In genomic region chr9:99580655-99581054, GRCm38 (mm10) we compare ENCODE assay signal across 9 mouse cellular contexts. TPM values are rescaled to one million over a fixed set of nuclear protein-coding genes. Genes with fewer than 3 reads are reported as not detected.
A peak's percentile ranks its signal among the peaks of the same experiment; 100 is the strongest.
DNase-seq lines count a peak whose midpoint lies in the region.
"Had no signal": no experiment of that assay in that cellular context is flagged by ENCODE, and none has a peak within 500 bp of the region (broad histone marks: within the 10 kb centered on the region; RNA-seq: fewer than 3 reads in every experiment).

No protein-coding gene starts in this region.

- DNase-seq in heart, postnatal 4 days: peak; percentile 40
- no peak for DNase-seq in heart, embryonic 10.5 days (ENCODE audit: low spot score)
- peak; percentile 26 for DNase-seq in urinary bladder, postnatal 14 days (ENCODE audit: low spot score)
- DNase-seq in urinary bladder, adult 18-20 months (ENCODE audit: low spot score in 2 of 2): no peak
- DNase-seq in cerebellum, postnatal 14 days: peak; percentile 63 to 65
- DNase-seq in kidney, postnatal 14 days: peak; percentile 53
- peak; percentile 80 for DNase-seq in retina, embryonic 14.5 days (ENCODE audit: low spot score)
- no peak for DNase-seq in midbrain, embryonic 10.5 days (ENCODE audit: low spot score)

- no peaks in the 10 kb centered on the region for H3K27me3 ChIP-seq in heart, embryonic 10.5 days (ENCODE audit: insufficient read depth, poor library complexity, severe bottlenecking)
- no peaks in the 10 kb centered on the region for H3K27me3 ChIP-seq in midbrain, embryonic 10.5 days (ENCODE audit: low read depth, poor library complexity, severe bottlenecking)
- H3K27me3 ChIP-seq: embryonic facial prominence, embryonic 15.5 days had no signal

- H3K36me3 ChIP-seq in heart, embryonic 10.5 days: peaks cover 53% of the 10 kb centered on the region
- peaks cover 77% of the 10 kb centered on the region for H3K36me3 ChIP-seq in midbrain, embryonic 10.5 days

- no peaks in the 10 kb centered on the region for H3K9me3 ChIP-seq in heart, embryonic 10.5 days
- no peaks in the 10 kb centered on the region for H3K9me3 ChIP-seq in midbrain, embryonic 10.5 days (replicated peaks)
- H3K9me3 ChIP-seq: embryonic facial prominence, embryonic 15.5 days had no signal

- WGBS in heart, embryonic 10.5 days: 53% methylated on average over 2 of the region's 2 CpGs
- WGBS in midbrain, embryonic 10.5 days: 65% methylated on average over 2 of the region's 2 CpGs

- no peak overlapping the region for H3K4me3 ChIP-seq in heart, embryonic 10.5 days
- H3K4me3 ChIP-seq in midbrain, embryonic 10.5 days: no peak overlapping the region
- H3K4me3 ChIP-seq: embryonic facial prominence, embryonic 15.5 days had no signal

- no peak overlapping the region for H3K27ac ChIP-seq in heart, embryonic 10.5 days
- H3K27ac ChIP-seq in midbrain, embryonic 10.5 days (replicated peaks): no peak overlapping the region
- H3K27ac ChIP-seq: embryonic facial prominence, embryonic 15.5 days had no signal

- peaks cover 3% of the 10 kb centered on the region; the same call in 1 of the 2 replicates for H3K4me1 ChIP-seq in heart, embryonic 10.5 days
- peaks cover 16% of the 10 kb centered on the region for H3K4me1 ChIP-seq in midbrain, embryonic 10.5 days

RNA-seq across cellular contexts. Expression of gene Dbr1, which starts 5.1 kb away (rescaled TPM):
- total RNA-seq in heart, postnatal 4 days (2021): 10 to 100 TPM; 10.0 to 10.3 TPM
- 23.2 and 32.9 TPM in 2 replicates for polyA plus RNA-seq in heart, embryonic 10.5 days (2016; fragmentation: Nextera tagmentation; extraction: Ambion mirVana)
- polyA plus RNA-seq in midbrain, embryonic 10.5 days (2016; fragmentation: Nextera tagmentation; extraction: Ambion mirVana): 41.2 and 43.7 TPM in 2 replicates

RNA-seq across cellular contexts. Expression of gene Armc8, which starts 12.0 kb away (rescaled TPM):
- 10 to 100 TPM; 27.4 to 28.2 TPM for total RNA-seq in heart, postnatal 4 days (2021)
- 22.7 and 26.3 TPM in 2 replicates for polyA plus RNA-seq in heart, embryonic 10.5 days (2016; fragmentation: Nextera tagmentation; extraction: Ambion mirVana)
- polyA plus RNA-seq in midbrain, embryonic 10.5 days (2016; fragmentation: Nextera tagmentation; extraction: Ambion mirVana): 30.5 and 36.2 TPM in 2 replicates

RNA-seq across cellular contexts. Expression of gene A4gnt, which starts 31.6 kb away (rescaled TPM):
- not detected for total RNA-seq in heart, postnatal 4 days (2021)
- not detected in 2 replicates for polyA plus RNA-seq in heart, embryonic 10.5 days (2016; fragmentation: Nextera tagmentation; extraction: Ambion mirVana)
- not detected in 2 replicates for polyA plus RNA-seq in midbrain, embryonic 10.5 days (2016; fragmentation: Nextera tagmentation; extraction: Ambion mirVana)
- polyA plus RNA-seq: embryonic facial prominence, embryonic 15.5 days had no signal

RNA-seq across cellular contexts. Expression of gene Dzip1l, which starts 48.6 kb away (rescaled TPM):
- 10 to 100 TPM; 13.2 to 16.2 TPM for total RNA-seq in heart, postnatal 4 days (2021)
- polyA plus RNA-seq in heart, embryonic 10.5 days (2016; fragmentation: Nextera tagmentation; extraction: Ambion mirVana): 24.0 and 26.5 TPM in 2 replicates
- 26.3 and 27.9 TPM in 2 replicates for polyA plus RNA-seq in midbrain, embryonic 10.5 days (2016; fragmentation: Nextera tagmentation; extraction: Ambion mirVana)

Comparison
In these comparisons a context has a peak if more than half of its experiments do, and no peak if none do; other contexts are left out.
1. DNase-seq: peak in heart, postnatal 4 days (single experiment), urinary bladder, postnatal 14 days (single experiment), cerebellum, postnatal 14 days (2 of 2), kidney, postnatal 14 days (single experiment) and retina, embryonic 14.5 days (single experiment); none in heart, embryonic 10.5 days (single experiment), urinary bladder, adult 18-20 months (0 of 2) and midbrain, embryonic 10.5 days (single experiment).